Mouse (Mus musculus) E14TG2a.4 (cell line): ENCODE measurements around the gene Hacd2.

Experiments used
- CTCF ChIP-seq: conservative IDR thresholded peaks from 2 replicates; pipeline ENCODE4 v1.5.1; 2014; ENCODE audit warnings: low read length
- NANOG ChIP-seq: IDR thresholded peaks from 2 replicates; pipeline ENCODE4 v1.6.1; 2014; ENCODE audit warnings: borderline replicate concordance, low read length, mixed read lengths

DNA sequence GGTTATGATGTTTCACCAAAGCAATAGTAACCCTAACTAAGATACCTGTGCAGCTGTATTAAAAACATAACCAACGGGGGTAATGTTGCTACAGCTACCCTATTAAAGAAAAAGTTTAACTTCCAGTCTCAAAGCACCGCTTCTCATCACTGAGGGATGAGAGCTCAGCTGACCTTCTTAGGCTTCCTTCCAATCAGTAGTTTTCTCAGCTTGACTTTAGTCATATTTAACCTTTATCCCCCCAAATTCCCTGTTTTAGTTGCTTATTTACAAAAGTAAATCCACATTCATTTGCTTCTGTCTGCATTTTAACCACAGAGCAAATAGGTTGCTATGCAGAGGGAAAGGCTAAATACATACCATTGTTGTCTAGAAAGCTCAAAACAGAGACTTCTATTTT is 17.5 kb upstream of the Hacd2 start:
- TF ChIP-seq CTCF: no peak
- no peak for TF ChIP-seq NANOG
